Mouse (Mus musculus): ENCODE data around the gene Pdcd6ip.

DNA sequence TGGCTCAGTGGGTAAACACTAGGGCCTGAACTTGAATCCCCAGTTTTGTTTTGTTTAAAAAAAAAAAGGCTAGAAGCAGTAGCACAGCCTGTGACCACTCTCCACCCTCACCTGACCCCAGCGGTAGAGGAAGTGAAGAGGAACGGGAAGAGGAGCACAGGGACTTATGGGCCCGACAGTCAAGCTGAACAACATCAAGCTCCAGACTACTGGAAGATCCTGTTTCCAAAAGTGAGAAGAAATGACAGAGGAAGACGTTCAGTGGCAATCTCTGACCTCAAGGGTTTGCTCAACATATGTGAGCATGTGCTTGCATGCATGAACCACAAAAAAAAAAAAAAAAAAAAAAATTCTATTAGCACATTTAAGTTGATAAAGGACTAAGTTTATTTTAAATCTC is 44.6 kb downstream of the Pdcd6ip start:
- TF ChIP-seq GATA1 (IDR thresholded peaks at IDR 0.05; ENCODE audit: low read length) (no peak), TAL1 (IDR thresholded peaks at IDR 0.05; ENCODE audit: low read length) (no peak)

Measured in erythroblast, embryonic 14.5 days (primary cell).